ENCODE assay signal across 14 mouse cellular contexts in genomic region chr15:86333606-86334005, GRCm38 (mm10).
"Had no signal": no experiment of that assay in that cellular context is flagged by ENCODE, and none has a peak within 500 bp of the region (broad histone marks: within the 10 kb centered on the region; RNA-seq: fewer than 3 reads in every experiment).

No protein-coding gene starts in this region.

- H3K36me3 ChIP-seq: liver, embryonic 13.5 days; liver, embryonic 15.5 days; midbrain, embryonic 13.5 days; midbrain, embryonic 15.5 days; neural tube, embryonic 12.5 days; stomach, embryonic 15.5 days had no signal

- H3K4me1 ChIP-seq: liver, embryonic 13.5 days; liver, embryonic 15.5 days; stomach, embryonic 15.5 days had no signal

- H3K9me3 ChIP-seq: liver, embryonic 13.5 days; liver, embryonic 15.5 days; megakaryocyte, embryonic 14.5 days; midbrain, embryonic 13.5 days; midbrain, embryonic 15.5 days; neural tube, embryonic 12.5 days; stomach, embryonic 15.5 days had no signal

- DNase-seq: liver, embryonic 13.5 days; liver, postnatal 0 days; lung, embryonic 14.5 days; lung, postnatal 10 days; right cerebral cortex, postnatal 14 days had no signal

- H3K27ac ChIP-seq: liver, embryonic 13.5 days; liver, embryonic 15.5 days; macrophage; midbrain, embryonic 13.5 days; neural tube, embryonic 12.5 days; stomach, embryonic 15.5 days; stomach, postnatal 0 days had no signal

- H3K9ac ChIP-seq: liver, embryonic 13.5 days; liver, embryonic 15.5 days; liver, postnatal 0 days; lung, embryonic 14.5 days; midbrain, embryonic 13.5 days; midbrain, embryonic 15.5 days; neural tube, embryonic 12.5 days; stomach, embryonic 15.5 days had no signal

- H3K27me3 ChIP-seq: liver, embryonic 13.5 days; liver, embryonic 15.5 days; megakaryocyte, embryonic 14.5 days; midbrain, embryonic 13.5 days; midbrain, embryonic 15.5 days; neural tube, embryonic 12.5 days; stomach, embryonic 15.5 days had no signal

- H3K4me2 ChIP-seq: liver, embryonic 13.5 days; liver, embryonic 15.5 days; lung, embryonic 14.5 days; midbrain, embryonic 11.5 days; midbrain, embryonic 13.5 days; midbrain, embryonic 15.5 days; neural tube, embryonic 12.5 days; stomach, embryonic 15.5 days had no signal

- H3K4me3 ChIP-seq: liver, embryonic 13.5 days; liver, embryonic 15.5 days; megakaryocyte, embryonic 14.5 days; midbrain, embryonic 13.5 days; midbrain, embryonic 15.5 days; neural tube, embryonic 12.5 days; stomach, embryonic 15.5 days had no signal

- ATAC-seq: liver, postnatal 0 days; midbrain, embryonic 13.5 days; midbrain, embryonic 15.5 days had no signal
